Mouse (Mus musculus) spleen, postnatal 4 days (tissue): Measurements from ENCODE around the gene Dlgap3.

Experiments used
- DNase-seq, 2 experiments: peaks; one replicate each; pipeline ENCODE4 v3.0.0; 2022; ENCODE audit warnings: low spot score in 2 of 2

Gene Dlgap3

GRCm38 (mm10) chr4:127261601-127262000 lies 92.6 kb downstream of the Dlgap3 start:
- no peak for DNase-seq

GRCm38 (mm10) chr4:127263438-127264182 lies 94.6 kb downstream of the Dlgap3 start:
- no peak for DNase-seq

- DNase-seq, result no peak
Measured at GRCm38 (mm10) chr4:127264183-127264554, 95.2 kb downstream of the Dlgap3 start.

- DNase-seq, result no peak
Measured at GRCm38 (mm10) chr4:127278451-127279001, 109.5 kb downstream of the Dlgap3 start.

GRCm38 (mm10) chr4:127279241-127279640 lies 110.2 kb downstream of the Dlgap3 start:
- DNase-seq, result no peak
